In the genomic region with DNA sequence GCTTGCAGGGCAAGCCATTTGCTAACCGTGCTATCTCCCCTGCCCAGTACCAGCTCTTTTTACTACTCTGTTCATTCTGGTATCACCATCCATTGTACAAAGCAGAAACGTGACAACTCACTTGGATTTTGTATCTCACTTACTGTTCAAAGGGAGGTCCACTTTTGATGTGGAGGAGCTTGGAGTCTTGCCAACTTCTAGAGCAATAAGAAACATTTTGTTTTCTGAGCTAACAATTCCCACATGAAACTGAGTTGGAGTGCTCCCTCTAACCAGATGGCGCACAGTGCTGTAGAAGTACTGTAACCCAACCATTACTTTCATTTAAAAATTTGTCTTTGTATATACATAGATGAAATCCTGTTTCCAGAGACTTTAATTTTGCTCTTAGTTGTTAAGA, we compare ENCODE assay signal across 28 mouse cellular contexts. TPM values are rescaled to one million over a fixed set of nuclear protein-coding genes. Genes with fewer than 3 reads are reported as not detected.
A peak's percentile ranks its signal among the peaks of the same experiment; 100 is the strongest.
DNase-seq lines count a peak whose midpoint lies in the region; ATAC-seq and TF ChIP-seq lines count a peak whose summit lies in the region.
"Had no signal": no experiment of that assay in that cellular context is flagged by ENCODE, and none has a peak within 500 bp of the region (broad histone marks: within the 10 kb centered on the region; RNA-seq: fewer than 3 reads in every experiment).

No protein-coding gene starts in this region.

- H3K9me3 ChIP-seq in kidney, postnatal 0 days (replicated peaks; ENCODE audit: low read length), result no peaks in the 10 kb centered on the region
- no peaks in the 10 kb centered on the region for H3K9me3 ChIP-seq in lung, embryonic 14.5 days (ENCODE audit: low read depth, low read length)
- no peaks in the 10 kb centered on the region for H3K9me3 ChIP-seq in lung, postnatal 0 days (ENCODE audit: low read length)
- H3K9me3 ChIP-seq: embryonic facial prominence, embryonic 12.5 days; midbrain, embryonic 12.5 days; neural tube, embryonic 13.5 days had no signal

- no peaks in the 10 kb centered on the region; the same call in 1 of the 2 replicates for H3K4me1 ChIP-seq in kidney, postnatal 0 days (replicated peaks; ENCODE audit: insufficient read depth, low read length)
- 0 out of 2 replicates have a peak, but pooled peaks cover 6% of the 10 kb centered on the region for H3K4me1 ChIP-seq in lung, embryonic 14.5 days (ENCODE audit: insufficient read depth)
- H3K4me1 ChIP-seq in lung, postnatal 0 days (ENCODE audit: insufficient read depth, low read depth, low read length), result peaks cover 7% of the 10 kb centered on the region; the same call in 1 of the 2 replicates
- H3K4me1 ChIP-seq: embryonic facial prominence, embryonic 12.5 days; midbrain, embryonic 12.5 days had no signal

- H3K9ac ChIP-seq in kidney, postnatal 0 days (ENCODE audit: low read depth, low read length), result no peak overlapping the region
- H3K9ac ChIP-seq in lung, embryonic 14.5 days, result no peak overlapping the region
- H3K9ac ChIP-seq in lung, postnatal 0 days (replicated peaks; ENCODE audit: low read depth), result no peak overlapping the region
- H3K9ac ChIP-seq: embryonic facial prominence, embryonic 12.5 days; forebrain, postnatal 0 days; liver, postnatal 0 days; midbrain, embryonic 12.5 days; neural tube, embryonic 13.5 days had no signal

- H3K4me2 ChIP-seq in kidney, postnatal 0 days (ENCODE audit: low read length), result no peak overlapping the region
- H3K4me2 ChIP-seq in lung, embryonic 14.5 days, result no peak overlapping the region
- H3K4me2 ChIP-seq in lung, postnatal 0 days (replicated peaks; ENCODE audit: low read depth, low read length), result no peak overlapping the region
- H3K4me2 ChIP-seq: embryonic facial prominence, embryonic 12.5 days; heart, embryonic 11.5 days; midbrain, embryonic 12.5 days; neural tube, embryonic 13.5 days had no signal

- ATAC-seq in kidney, postnatal 0 days (replicated peaks; ENCODE audit: low FRiP score, low read depth), result no peak
- ATAC-seq in lung, embryonic 14.5 days (ENCODE audit: insufficient read depth), result no peak
- no peak for ATAC-seq in lung, postnatal 0 days
- ATAC-seq: forebrain, postnatal 0 days; liver, postnatal 0 days had no signal

- H3K4me3 ChIP-seq in kidney, postnatal 0 days (replicated peaks; ENCODE audit: low read depth, low read length), result no peak overlapping the region
- H3K4me3 ChIP-seq in lung, embryonic 14.5 days (ENCODE audit: low read depth, low read length), result no peak overlapping the region
- no peak overlapping the region for H3K4me3 ChIP-seq in lung, postnatal 0 days (ENCODE audit: low read depth, low read length)
- H3K4me3 ChIP-seq in macrophage (ENCODE audit: inconsistent target), result no peak overlapping the region
- H3K4me3 ChIP-seq: embryonic facial prominence, embryonic 12.5 days; gastrocnemius, adult 2 months; midbrain, embryonic 12.5 days; neural tube, embryonic 13.5 days had no signal

- H3K79me2 ChIP-seq in macrophage (ENCODE audit: inconsistent target), result no peaks in the 10 kb centered on the region

- peak; percentile 16 for DNase-seq in kidney, postnatal 0 days (ENCODE audit: low spot score)
- DNase-seq in kidney, adult 9 months, result no peak
- peak; percentile 80 for DNase-seq in lung, embryonic 14.5 days
- DNase-seq in lung, postnatal 0 days (ENCODE audit: low spot score), result no peak
- peak; percentile 78 for DNase-seq in brain, adult 2 months (ENCODE audit: low read depth, low spot score)
- no peak for DNase-seq in ovary, postnatal 36 days (ENCODE audit: low spot score)
- DNase-seq: adrenal gland, postnatal 25 days; cerebellum, adult 2 months; forebrain, postnatal 0 days; gastrocnemius, adult 2 months; heart, postnatal 10 days; kidney, adult 18-20 months; kidney, postnatal 25 days; liver; liver, postnatal 0 days; lung, postnatal 4 days; spleen, adult 18-20 months had no signal

- H3K27ac ChIP-seq in kidney, postnatal 0 days, result no peak overlapping the region
- H3K27ac ChIP-seq in lung, embryonic 14.5 days (ENCODE audit: low read depth), result peak overlapping the region; percentile 38; the same call in 1 of the 2 replicates
- H3K27ac ChIP-seq in lung, postnatal 0 days (ENCODE audit: low read length), result no peak overlapping the region
- peak overlapping the region; percentile 91 for H3K27ac ChIP-seq in macrophage
- H3K27ac ChIP-seq: embryonic facial prominence, embryonic 12.5 days; gastrocnemius, adult 2 months; midbrain, embryonic 12.5 days; neural tube, embryonic 13.5 days had no signal

- no peaks in the 10 kb centered on the region for H3K27me3 ChIP-seq in kidney, postnatal 0 days (ENCODE audit: insufficient read depth, low read length)
- no peaks in the 10 kb centered on the region for H3K27me3 ChIP-seq in lung, embryonic 14.5 days (ENCODE audit: insufficient read depth, low read length)
- no peaks in the 10 kb centered on the region for H3K27me3 ChIP-seq in lung, postnatal 0 days (replicated peaks; ENCODE audit: insufficient read depth, low read length)
- H3K27me3 ChIP-seq: CH12.LX; embryonic facial prominence, embryonic 12.5 days; midbrain, embryonic 12.5 days; neural tube, embryonic 13.5 days had no signal

- no peaks in the 10 kb centered on the region for H3K36me3 ChIP-seq in kidney, postnatal 0 days (ENCODE audit: insufficient read depth, low read length)
- H3K36me3 ChIP-seq in lung, embryonic 14.5 days (ENCODE audit: insufficient read depth), result no peaks in the 10 kb centered on the region
- no peaks in the 10 kb centered on the region for H3K36me3 ChIP-seq in lung, postnatal 0 days (ENCODE audit: insufficient read depth, low read length)
- H3K36me3 ChIP-seq in macrophage (ENCODE audit: inconsistent target), result no peaks in the 10 kb centered on the region
- H3K36me3 ChIP-seq: embryonic facial prominence, embryonic 12.5 days; midbrain, embryonic 12.5 days; neural tube, embryonic 13.5 days had no signal

- no peak for TF ChIP-seq EP300 in lung, postnatal 0 days (IDR thresholded peaks at IDR 0.05)

- 74% methylated on average over 3 of the region's 3 CpGs for WGBS in kidney, postnatal 0 days
- WGBS in lung, embryonic 14.5 days, result 40% methylated on average over 3 of the region's 3 CpGs
- 41% methylated on average over 3 of the region's 3 CpGs for WGBS in lung, postnatal 0 days
- WGBS in macrophage (ENCODE audit: missing documents), result 93% methylated on average over 3 of the region's 3 CpGs

- TF ChIP-seq CTCF in kidney, postnatal 0 days (IDR thresholded peaks at IDR 0.05; ENCODE audit: low read depth), result no peak
- no peak for TF ChIP-seq CTCF in lung, embryonic 14.5 days (IDR thresholded peaks at IDR 0.05; ENCODE audit: low read depth)
- TF ChIP-seq CTCF in lung, postnatal 0 days (IDR thresholded peaks at IDR 0.05), result no peak

RNA-seq across cellular contexts. Expression of a gene that starts 20.2 kb away (rescaled TPM):
- 0.86 and 0.88 TPM in 2 replicates for polyA plus RNA-seq in kidney, postnatal 0 days (2015; fragmentation: Nextera tagmentation; extraction: Ambion mirVana)
- 1.3 and 1.5 TPM in 2 replicates for polyA plus RNA-seq in lung, embryonic 14.5 days (2014; fragmentation: Nextera tagmentation; extraction: Ambion mirVana)
- 2.6 and 2.7 TPM in 2 replicates for polyA plus RNA-seq in lung, postnatal 0 days (2015; fragmentation: Nextera tagmentation; extraction: Ambion mirVana)
- total RNA-seq in macrophage (2018; cell fraction: chromatin; rRNA removed), result 10 to 100 TPM in 5 of 26 experiments, 1 to 10 TPM in 20, under 1 TPM in 1; 0.34 to 30.4 (median 4.6) TPM
- 10 to 100 TPM in 24 of 26 experiments, 1 to 10 TPM in 2; 9.7 to 46.8 (median 16.9) TPM for total RNA-seq in macrophage (2018; cell fraction: cytosol; rRNA removed)
- 10 to 100 TPM in 25 of 26 experiments, 1 to 10 TPM in 1; 6.6 to 58.2 (median 22.0) TPM for total RNA-seq in macrophage (2018; cell fraction: nucleus; rRNA removed)
- polyA plus RNA-seq in macrophage (2018), result 9.9 to 20.0 TPM (median 15.2 TPM) in 3 replicates
- total RNA-seq: MEL had no signal

RNA-seq across cellular contexts. Expression of a gene that starts 31.8 kb away (rescaled TPM):
- 1.2 and 1.6 TPM in 2 replicates for polyA plus RNA-seq in kidney, postnatal 0 days (2015; fragmentation: Nextera tagmentation; extraction: Ambion mirVana)
- 2.6 and 3.4 TPM in 2 replicates for polyA plus RNA-seq in lung, embryonic 14.5 days (2014; fragmentation: Nextera tagmentation; extraction: Ambion mirVana)
- 3.8 and 4.6 TPM in 2 replicates for polyA plus RNA-seq in lung, postnatal 0 days (2015; fragmentation: Nextera tagmentation; extraction: Ambion mirVana)
- total RNA-seq in macrophage (2018; cell fraction: chromatin; rRNA removed), result 1 to 10 TPM in 21 of 26 experiments, under 1 TPM in 2, not detected in 3; 0.58 to 8.5 (median 3.7) TPM
- total RNA-seq in macrophage (2018; cell fraction: cytosol; rRNA removed), result 10 to 100 TPM in 11 of 26 experiments, 1 to 10 TPM in 15; 4.2 to 13.4 (median 7.8) TPM
- 10 to 100 TPM in 6 of 26 experiments, 1 to 10 TPM in 19, under 1 TPM in 1; 0.79 to 15.2 (median 5.8) TPM for total RNA-seq in macrophage (2018; cell fraction: nucleus; rRNA removed)
- polyA plus RNA-seq in macrophage (2018), result 11.1 to 13.5 TPM (median 11.2 TPM) in 3 replicates
- total RNA-seq: common myeloid progenitor, adult 5-6 weeks; granulocyte monocyte progenitor cell, adult 5-6 weeks; MEL had no signal

RNA-seq across cellular contexts. Expression of a gene that starts 36.0 kb away (rescaled TPM):
- polyA plus RNA-seq in kidney, postnatal 0 days (2015; fragmentation: Nextera tagmentation; extraction: Ambion mirVana), result 0.20 and 0.53 TPM in 2 replicates
- polyA plus RNA-seq in lung, embryonic 14.5 days (2014; fragmentation: Nextera tagmentation; extraction: Ambion mirVana), result 0.22 TPM in 1 of 2 replicates, not detected in the other
- polyA plus RNA-seq in lung, postnatal 0 days (2015; fragmentation: Nextera tagmentation; extraction: Ambion mirVana), result not detected in 2 replicates
- total RNA-seq in macrophage (2018; cell fraction: chromatin; rRNA removed), result not detected
- not detected for total RNA-seq in macrophage (2018; cell fraction: cytosol; rRNA removed)
- not detected for total RNA-seq in macrophage (2018; cell fraction: nucleus; rRNA removed)
- not detected in 3 replicates for polyA plus RNA-seq in macrophage (2018)
- total RNA-seq: adrenal gland, postnatal 25 days; CH12.LX; forebrain, postnatal 0 days; gastrocnemius, adult 2 months; granulocyte monocyte progenitor cell, adult 5-6 weeks; heart, postnatal 10 days; left cerebral cortex, postnatal 10 days; MEL had no signal
- polyA plus RNA-seq: cerebellum, adult 2 months; forebrain, postnatal 0 days; heart, embryonic 11.5 days; hindbrain, embryonic 11.5 days; liver, postnatal 0 days; neural tube, embryonic 13.5 days had no signal

Comparison
In these comparisons a context has a peak if more than half of its experiments do, and no peak if none do; other contexts are left out.
1. DNase-seq: peak in kidney, postnatal 0 days (single experiment), lung, embryonic 14.5 days (single experiment) and brain, adult 2 months (single experiment); none in kidney, adult 9 months (single experiment), lung, postnatal 0 days (single experiment) and ovary, postnatal 36 days (single experiment).
2. H3K27ac ChIP-seq: peak in lung, embryonic 14.5 days (single experiment) and macrophage (single experiment); none in kidney, postnatal 0 days (single experiment) and lung, postnatal 0 days (single experiment).